Mouse (Mus musculus) embryonic fibroblast, embryonic 13.5 days (primary cell): ENCODE results near the gene Glb1l. TPM values are rescaled to one million over a fixed set of nuclear protein-coding genes. Genes with fewer than 3 reads are reported as not detected.

Source experiments
- H3K27ac ChIP-seq: 2 replicates; pipeline ENCODE4 v1.5.1; 2012; ENCODE audit warnings: low read length, control low read depth, inconsistent platforms; ENCODE audit not compliant: insufficient read depth
- H3K4me1 ChIP-seq: 2 replicates; pipeline ENCODE4 v1.6.1; 2011; ENCODE audit warnings: low read length; ENCODE audit not compliant: control insufficient read depth, insufficient read depth
- H3K4me3 ChIP-seq: 2 replicates; pipeline ENCODE4 v1.5.1; 2011; ENCODE audit warnings: mild to moderate bottlenecking, control low read depth, low read length; ENCODE audit not compliant: insufficient read depth
- CTCF ChIP-seq: IDR thresholded peaks from 2 replicates; pipeline ENCODE4 v1.5.1; 2011; ENCODE audit warnings: mild to moderate bottlenecking, control low read depth, low read length, moderate library complexity, borderline replicate concordance; ENCODE audit not compliant: insufficient read depth
- POLR2A ChIP-seq: IDR thresholded peaks from 2 replicates; pipeline ENCODE4 v1.6.1; 2011; ENCODE audit warnings: low read depth, mild to moderate bottlenecking, control low read depth, low read length, moderate library complexity
- polyA plus RNA-seq: library from polyadenylated mRNA; stranded (reverse); fragments of >200 nt; gene quantifications from 2 replicates; pipeline ENCODE4 v1.2.4, GENCODE M21; 2011; ENCODE audit warnings: low read depth; ENCODE audit not compliant: missing spikeins, insufficient read length

Glb1l gene
- polyA plus RNA-seq, 1 experiment: 34.3 TPM

GRCm38 (mm10) chr1:75212542-75212941 lies 1.9 kb upstream of the Glb1l start:
- H3K4me3 ChIP-seq: no peak overlapping the region
- H3K4me1 ChIP-seq: 0 out of 2 replicates have a peak, but pooled peaks cover 3% of the 10 kb centered on the region
- TF ChIP-seq CTCF (no peak), POLR2A (peak; percentile 9; the same call in 1 of the 2 replicates)
- H3K27ac ChIP-seq: no peak overlapping the region

- H3K27ac ChIP-seq: no peak overlapping the region
- H3K4me3 ChIP-seq: peak overlapping the region; percentile 64
- H3K4me1 ChIP-seq: 0 out of 2 replicates have a peak, but pooled peaks cover 3% of the 10 kb centered on the region
- no peak for TF ChIP-seq CTCF
- TF ChIP-seq POLR2A: no peak
Observed at GRCm38 (mm10) chr1:75211141-75211708, 612 bp upstream of the Glb1l start.

GRCm38 (mm10) chr1:75208967-75209678 lies 1.5 kb downstream of the Glb1l start:
- TF ChIP-seq POLR2A (peak; percentile 52), CTCF (no peak)
- H3K27ac ChIP-seq: no peak overlapping the region; the same call in 1 of the 2 replicates
- peak overlapping the region; percentile 57 for H3K4me3 ChIP-seq
- 0 out of 2 replicates have a peak, but pooled peaks cover 3% of the 10 kb centered on the region for H3K4me1 ChIP-seq

- TF ChIP-seq POLR2A (no peak), CTCF (no peak)
- H3K4me1 ChIP-seq: no peaks in the 10 kb centered on the region
- no peak overlapping the region for H3K4me3 ChIP-seq
- H3K27ac ChIP-seq: no peak overlapping the region
Observed at GRCm38 (mm10) chr1:75201236-75201635, 9.4 kb downstream of the Glb1l start.

- H3K27ac ChIP-seq: peak overlapping the region; percentile 90
- H3K4me3 ChIP-seq: peak overlapping the region; percentile 74
- no peak for TF ChIP-seq CTCF
- TF ChIP-seq POLR2A: no peak; the same call in none of the 2 replicates
- H3K4me1 ChIP-seq: 0 out of 2 replicates have a peak, but pooled peaks cover 5% of the 10 kb centered on the region
Observed at GRCm38 (mm10) chr1:75192452-75192851, 18.2 kb downstream of the Glb1l start.

- H3K4me3 ChIP-seq: peak within 1 kb of the TSS; percentile 78
- H3K27ac ChIP-seq: peak within 1 kb of the TSS; percentile 90
- H3K4me1 ChIP-seq: 0 out of 2 replicates have a peak, but pooled peaks cover 5% of the 10 kb centered on the region
- TF ChIP-seq POLR2A: peak; percentile 91
- TF ChIP-seq CTCF: no peak
Observed at GRCm38 (mm10) chr1:75191622-75192402, 18.8 kb downstream of the Glb1l start, which contains the start of the genes Ankzf1 and Atg9a. Gene Ankzf1, plus strand, starts transcription at chr1:75192151. Gene Atg9a, minus strand, starts transcription at chr1:75192196.

GRCm38 (mm10) chr1:75191258-75191621 lies 19.4 kb downstream of the Glb1l start:
- H3K4me1 ChIP-seq: 0 out of 2 replicates have a peak, but pooled peaks cover 5% of the 10 kb centered on the region
- peak overlapping the region; percentile 78 for H3K4me3 ChIP-seq
- TF ChIP-seq CTCF: no peak
- TF ChIP-seq POLR2A: no peak
- H3K27ac ChIP-seq: no peak overlapping the region

GRCm38 (mm10) chr1:75190577-75190976 lies 20.0 kb downstream of the Glb1l start:
- no peak overlapping the region for H3K27ac ChIP-seq
- TF ChIP-seq POLR2A (no peak), CTCF (no peak)
- 0 out of 2 replicates have a peak, but pooled peaks cover 5% of the 10 kb centered on the region for H3K4me1 ChIP-seq
- H3K4me3 ChIP-seq: no peak overlapping the region; the same call in 1 of the 2 replicates

- no peak for TF ChIP-seq CTCF
- no peak for TF ChIP-seq POLR2A
- H3K4me1 ChIP-seq: 0 out of 2 replicates have a peak, but pooled peaks cover under 1% of the 10 kb centered on the region
- H3K27ac ChIP-seq: no peak overlapping the region
- H3K4me3 ChIP-seq: no peak overlapping the region
Observed at GRCm38 (mm10) chr1:75187914-75188483, 22.6 kb downstream of the Glb1l start.

- no peak for TF ChIP-seq POLR2A
- no peak for TF ChIP-seq CTCF
- H3K4me1 ChIP-seq: no peaks in the 10 kb centered on the region
Observed at GRCm38 (mm10) chr1:75187126-75187525, 23.5 kb downstream of the Glb1l start.

More at GRCm38 (mm10) chr1:75187126-75187525, 23.5 kb downstream of the Glb1l start:
- H3K4me3 ChIP-seq: no peak overlapping the region
- H3K27ac ChIP-seq: no peak overlapping the region
